Mouse (Mus musculus): ENCODE data around the gene Adra2a. TPM values are rescaled to one million over a fixed set of nuclear protein-coding genes. Genes with fewer than 3 reads are reported as not detected.

The Adra2a gene
- total RNA-seq, 2 experiments from 2014 or later, result 0.34 TPM; not detected in 1

DNA sequence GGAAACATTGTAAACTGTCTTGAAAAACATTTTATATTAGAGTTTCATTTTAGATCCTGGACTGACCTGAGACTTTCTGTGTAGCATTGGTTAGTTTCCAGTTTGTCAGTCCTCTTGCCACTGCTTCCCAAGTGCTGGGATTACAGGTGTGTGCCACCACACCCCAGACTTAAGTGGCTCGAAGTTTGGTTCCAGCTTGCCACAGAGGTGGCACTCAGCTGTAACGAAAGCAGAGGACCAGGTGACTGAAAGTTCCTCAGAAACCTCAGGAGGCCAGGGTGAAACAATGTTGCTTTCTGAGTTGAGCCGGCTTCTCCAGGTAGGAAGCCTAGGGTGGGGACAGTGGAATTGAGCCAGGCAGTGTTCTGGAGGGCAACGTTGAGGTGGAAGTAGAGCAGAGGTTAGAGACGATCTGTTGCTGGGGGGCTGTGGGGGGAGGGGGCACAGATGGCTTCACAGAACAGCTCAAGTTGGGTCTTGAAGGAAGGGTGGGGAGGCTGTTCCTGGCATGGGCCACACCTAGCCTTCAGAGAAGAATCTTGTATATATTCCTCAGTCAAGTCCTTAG is 28.4 kb downstream of the Adra2a start:
- no peak for ATAC-seq (replicated peaks; ENCODE audit: low FRiP score, poor library complexity, severe bottlenecking)

GRCm38 (mm10) chr19:54076362-54077349 is 32.7 kb downstream of the Adra2a start:
- no peak for ATAC-seq (replicated peaks; ENCODE audit: low FRiP score, poor library complexity, severe bottlenecking)

DNA sequence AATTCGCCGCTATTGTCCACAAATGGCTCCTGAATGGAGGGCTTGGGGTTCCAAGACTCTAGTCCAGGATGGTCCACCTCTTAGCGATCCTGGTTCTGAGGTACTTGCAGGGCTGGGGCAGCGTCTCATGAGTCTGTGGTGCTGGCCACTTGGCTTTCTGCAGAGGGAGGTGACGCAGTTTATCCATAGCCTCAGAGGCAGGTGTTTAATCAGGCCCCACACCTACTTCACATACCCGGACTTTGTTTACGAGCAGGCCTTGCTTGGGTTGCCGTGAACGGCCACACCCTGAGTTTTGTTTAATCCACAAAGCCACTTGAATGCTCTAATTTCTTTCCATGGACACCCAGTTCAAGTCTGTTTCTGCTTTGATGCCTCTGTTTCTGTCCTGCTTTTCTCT is 37.4 kb downstream of the Adra2a start:
- ATAC-seq (replicated peaks; ENCODE audit: low FRiP score, poor library complexity, severe bottlenecking), result no peak

DNA sequence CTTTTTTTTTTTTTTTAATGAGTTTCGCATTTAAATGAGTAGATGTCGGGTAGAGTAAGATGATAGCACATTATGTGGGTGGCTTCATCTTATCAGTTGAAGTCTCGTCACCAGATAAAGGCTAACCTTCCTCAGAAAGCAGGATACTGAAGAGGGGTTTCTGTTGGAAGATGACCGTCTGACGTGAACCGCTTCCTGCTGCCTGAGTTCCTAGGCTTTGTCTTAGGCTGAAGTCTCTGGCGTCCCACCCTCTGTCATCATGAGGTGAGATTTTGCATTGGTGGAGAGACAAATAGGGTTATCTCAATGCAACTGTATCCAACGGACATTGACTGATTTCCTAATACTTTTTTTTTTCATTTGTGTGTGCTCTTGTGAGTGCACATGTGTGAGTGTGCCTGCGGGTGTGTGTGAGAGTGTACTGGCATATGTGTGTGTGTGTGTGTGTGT is 37.8 kb downstream of the Adra2a start:
- ATAC-seq (replicated peaks; ENCODE audit: low FRiP score, poor library complexity, severe bottlenecking), result no peak

- no peak for ATAC-seq (replicated peaks; ENCODE audit: low FRiP score, poor library complexity, severe bottlenecking)
Measured at GRCm38 (mm10) chr19:54087319-54087718, 43.4 kb downstream of the Adra2a start.

DNA sequence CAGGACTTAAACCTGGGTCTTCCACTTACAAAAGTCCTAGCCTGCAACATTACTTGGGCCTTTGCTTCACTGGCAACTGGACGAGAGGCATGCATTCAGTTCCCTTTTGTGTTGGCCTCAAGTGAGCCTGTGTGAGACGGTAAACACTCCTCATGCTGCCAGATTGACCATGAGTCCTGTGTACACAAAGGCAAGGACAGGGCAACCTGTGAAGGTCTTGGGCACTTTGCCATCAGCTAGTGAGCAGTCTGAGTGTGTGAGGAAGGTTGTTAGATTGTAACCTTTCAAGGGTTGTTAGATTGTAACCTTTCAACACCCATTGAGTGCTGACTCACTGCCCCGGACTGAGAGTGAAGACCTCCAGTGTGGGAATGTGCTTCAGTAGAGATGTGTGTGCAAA is 49.6 kb downstream of the Adra2a start:
- no peak for ATAC-seq (replicated peaks; ENCODE audit: low FRiP score, poor library complexity, severe bottlenecking)

- ATAC-seq (replicated peaks; ENCODE audit: low FRiP score, poor library complexity, severe bottlenecking), result no peak
Measured at GRCm38 (mm10) chr19:54095716-54096115, 51.8 kb downstream of the Adra2a start.

DNA sequence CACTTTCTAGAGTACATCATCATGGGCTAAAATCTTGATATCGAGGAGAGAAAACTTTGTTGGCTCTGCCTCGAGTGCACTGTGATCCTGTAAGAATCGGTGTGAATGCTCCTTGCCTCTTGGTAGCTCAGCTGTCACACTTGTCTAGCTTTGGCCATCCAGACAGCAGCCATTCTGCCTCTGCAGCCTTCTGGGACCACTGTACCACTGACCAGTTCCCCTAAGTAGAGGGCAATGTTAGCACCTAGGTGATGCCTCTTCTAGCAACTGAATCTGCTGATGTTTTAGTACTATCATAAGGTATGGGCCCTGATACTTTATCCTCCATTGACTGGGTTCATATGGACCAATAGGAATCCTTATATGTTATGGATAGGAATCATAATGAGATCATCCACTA is 54.4 kb downstream of the Adra2a start:
- ATAC-seq (replicated peaks; ENCODE audit: low FRiP score, poor library complexity, severe bottlenecking), result no peak

Other genes with a start within 250 kb of the Adra2a start
- gene Pdcd4, start 151.9 kb upstream of the Adra2a start, total RNA-seq (2015; ENCODE audit: low replicate concordance), result 46.9 and 57.7 TPM in 2 replicates
- 66.9 and 99.0 TPM in 2 replicates for gene Pdcd4, start 151.9 kb upstream of the Adra2a start, total RNA-seq (2017; ENCODE audit: low replicate concordance)
- 23.6 and 25.1 TPM in 2 replicates for gene Shoc2, start 99.8 kb upstream of the Adra2a start, total RNA-seq (2015; ENCODE audit: low replicate concordance)
- gene Shoc2, start 99.8 kb upstream of the Adra2a start, total RNA-seq (2017; ENCODE audit: low replicate concordance), result 18.4 and 18.6 TPM in 2 replicates
- gene Bbip1, start 99.5 kb upstream of the Adra2a start, total RNA-seq (2015; ENCODE audit: low replicate concordance), result 31.3 and 40.5 TPM in 2 replicates
- 18.9 and 28.3 TPM in 2 replicates for gene Bbip1, start 99.5 kb upstream of the Adra2a start, total RNA-seq (2017; ENCODE audit: low replicate concordance)

All from erythroblast, adult 5-6 weeks (primary cell).